Mouse (Mus musculus) brain, embryonic 14.5 days (tissue): Measurements from ENCODE around the gene Hpse. TPM values are rescaled to one million over a fixed set of nuclear protein-coding genes. Genes with fewer than 3 reads are reported as not detected.

Source experiments
- DNase-seq: peaks from one replicate; pipeline ENCODE4 v3.0.0-alpha.2; 2011; ENCODE audit warnings: low read depth
- CTCF ChIP-seq: fragments of 200-500 bp; IDR thresholded peaks from 2 replicates; pipeline ENCODE4 v1.5.1; 2012; ENCODE audit warnings: inconsistent platforms, mild to moderate bottlenecking, moderate library complexity, borderline replicate concordance; ENCODE audit not compliant: insufficient read depth, insufficient read length; ENCODE audit errors: extremely low read depth
- POLR2A ChIP-seq: fragments of 200-500 bp; IDR thresholded peaks from 2 replicates; pipeline ENCODE4 v1.6.1; 2012; ENCODE audit warnings: mild to moderate bottlenecking, inconsistent platforms, borderline replicate concordance; ENCODE audit not compliant: poor library complexity, insufficient read depth, insufficient read length, severe bottlenecking; ENCODE audit errors: extremely low read depth
- polyA plus RNA-seq: library from polyadenylated mRNA; depleted of rRNA; stranded (reverse); fragments of >200 nt; gene quantifications from 2 replicates; pipeline ENCODE4 v1.2.3, GENCODE M21; 2012; rRNA removed

Hpse gene
- polyA plus RNA-seq: 0.45 and 0.53 TPM in 2 replicates

GRCm38 (mm10) chr5:100719235-100720088 lies at the start of gene Hpse:
Gene Hpse (minus strand): TSS chr5:100719716.
- peak; percentile 48 for DNase-seq
- no peak for TF ChIP-seq CTCF
- no peak for TF ChIP-seq POLR2A

- TF ChIP-seq CTCF (no peak), POLR2A (no peak)
- no peak for DNase-seq
Observed at GRCm38 (mm10) chr5:100766026-100766425, 46.5 kb upstream of the Hpse start.

GRCm38 (mm10) chr5:100761736-100762135 lies 42.2 kb upstream of the Hpse start:
- no peak for DNase-seq
- TF ChIP-seq CTCF (no peak), POLR2A (no peak)

- peak; percentile 9 for DNase-seq
- TF ChIP-seq CTCF: no peak
- no peak for TF ChIP-seq POLR2A
Observed at GRCm38 (mm10) chr5:100760049-100760663, 40.6 kb upstream of the Hpse start.

- no peak for TF ChIP-seq POLR2A
- no peak for DNase-seq
Observed at GRCm38 (mm10) chr5:100758121-100758520, 38.6 kb upstream of the Hpse start.

GRCm38 (mm10) chr5:100753407-100753806 lies 33.9 kb upstream of the Hpse start:
- peak; percentile 33 for DNase-seq

GRCm38 (mm10) chr5:100751655-100752054 lies 32.1 kb upstream of the Hpse start:
- TF ChIP-seq POLR2A (no peak), CTCF (no peak)
- peak; percentile 58 for DNase-seq

More at GRCm38 (mm10) chr5:100753407-100753806, 33.9 kb upstream of the Hpse start:
- TF ChIP-seq CTCF: no peak
- no peak for TF ChIP-seq POLR2A

- TF ChIP-seq POLR2A (no peak), CTCF (no peak)
- DNase-seq: no peak
Observed at GRCm38 (mm10) chr5:100750617-100751255, 31.2 kb upstream of the Hpse start.

- TF ChIP-seq POLR2A: no peak
- no peak for TF ChIP-seq CTCF
- DNase-seq: no peak
Observed at GRCm38 (mm10) chr5:100738802-100739201, 19.3 kb upstream of the Hpse start.

GRCm38 (mm10) chr5:100736919-100737318 lies 17.4 kb upstream of the Hpse start:
- no peak for DNase-seq
- TF ChIP-seq CTCF (no peak), POLR2A (no peak)

GRCm38 (mm10) chr5:100734535-100734934 lies 15.0 kb upstream of the Hpse start:
- DNase-seq: no peak
- TF ChIP-seq POLR2A (no peak), CTCF (no peak)
